Mouse (Mus musculus) midbrain, embryonic 10.5 days (tissue): ENCODE measurements at regions not wholly inside any gene's neighbourhood (a gene's known extent, or its start where the extent isn't known, plus 50 kb on each side); places are given as distances from the start of the nearest gene placed in this dataset.

Source experiments
- DNase-seq: peaks from one replicate; pipeline ENCODE4 v3.0.0-alpha.2; 2017; ENCODE audit warnings: low spot score
- H3K27ac ChIP-seq: fragments of 300-500 bp; sonication (generic); replicated peaks from 2 replicates; pipeline ENCODE4 v1.5.1; 2016; ENCODE audit warnings: mild to moderate bottlenecking
- H3K27me3 ChIP-seq: fragments of 300-500 bp; sonication (generic); 2 replicates; pipeline ENCODE4 v1.6.1; 2016; ENCODE audit warnings: low read depth, mild to moderate bottlenecking; ENCODE audit not compliant: poor library complexity, severe bottlenecking
- H3K36me3 ChIP-seq: fragments of 300-500 bp; sonication (generic); 2 replicates; pipeline ENCODE4 v1.6.1; 2016; ENCODE audit warnings: mild to moderate bottlenecking, moderate library complexity
- H3K4me1 ChIP-seq: fragments of 300-500 bp; sonication (generic); 2 replicates; pipeline ENCODE4 v1.6.1; 2016
- H3K4me3 ChIP-seq: fragments of 300-500 bp; sonication (generic); 2 replicates; pipeline ENCODE4 v1.5.1; 2016; ENCODE audit warnings: mild to moderate bottlenecking, moderate library complexity
- H3K9me3 ChIP-seq: fragments of 300-500 bp; sonication (generic); replicated peaks from 2 replicates; pipeline ENCODE4 v1.6.1; 2016; ENCODE audit warnings: mild to moderate bottlenecking
- WGBS: fragments of 180-500 bp; shearing (Covaris S2); methylation state at CpG from one replicate; pipeline ENCODE4 v1.1.7; 2016; 5-methylcytosine and 5-hydroxymethylcytosine counted together

DNA sequence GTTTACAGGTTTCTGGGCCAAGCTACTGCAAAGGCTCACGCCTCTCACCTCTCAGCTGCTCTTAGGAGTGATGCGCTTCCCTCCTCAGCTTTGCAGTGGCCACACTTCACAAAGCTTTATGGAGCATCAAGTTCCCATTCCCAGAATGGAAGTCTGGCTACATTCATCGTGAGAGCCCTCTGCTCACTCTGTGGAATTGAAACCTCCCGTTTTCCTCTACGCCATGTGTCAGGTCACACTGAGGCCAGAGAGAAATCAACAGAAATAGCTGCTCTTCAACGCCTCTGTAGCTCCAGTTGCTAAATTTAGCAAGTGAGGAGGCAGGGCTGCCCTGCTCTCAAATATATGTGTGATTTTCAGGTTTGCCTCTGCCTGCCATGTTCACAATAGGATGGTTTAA is 265.3 kb upstream of the 4930583I09Rik start:
- Histone ChIP-seq H3K36me3 (no peaks in the 10 kb centered on the region), H3K4me3 (no peak overlapping the region), H3K27ac (no peak overlapping the region), H3K27me3 (no peaks in the 10 kb centered on the region), H3K4me1 (no peaks in the 10 kb centered on the region), H3K9me3 (no peaks in the 10 kb centered on the region)
- WGBS = 89% methylated on average over 6 of the region's 6 CpGs
- DNase-seq = no peak

DNA sequence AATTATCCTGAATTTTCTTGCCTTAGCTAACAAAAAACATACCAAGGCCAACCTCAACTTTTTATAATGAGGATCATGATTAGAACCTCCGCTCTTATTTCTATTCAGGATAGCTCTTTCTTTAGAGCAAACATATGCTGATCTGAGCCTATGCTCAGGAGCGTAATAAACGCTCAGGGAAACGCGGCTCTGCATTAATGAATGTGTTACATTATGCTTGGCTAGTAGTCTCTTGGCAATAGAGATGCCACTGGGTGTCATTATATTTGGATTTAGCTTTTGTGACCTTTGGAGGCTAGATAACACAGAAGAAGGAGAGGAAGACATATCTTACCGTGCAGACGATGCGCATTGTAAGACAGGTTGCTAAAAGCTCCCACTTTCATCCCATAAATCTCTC is 246.4 kb upstream of the 4930583I09Rik start:
- Histone ChIP-seq H3K36me3 (no peaks in the 10 kb centered on the region), H3K4me3 (no peak overlapping the region), H3K4me1 (no peaks in the 10 kb centered on the region), H3K27ac (no peak overlapping the region), H3K9me3 (no peaks in the 10 kb centered on the region), H3K27me3 (no peaks in the 10 kb centered on the region)
- WGBS = 94% methylated on average over 8 of the region's 8 CpGs
- DNase-seq = no peak

DNA sequence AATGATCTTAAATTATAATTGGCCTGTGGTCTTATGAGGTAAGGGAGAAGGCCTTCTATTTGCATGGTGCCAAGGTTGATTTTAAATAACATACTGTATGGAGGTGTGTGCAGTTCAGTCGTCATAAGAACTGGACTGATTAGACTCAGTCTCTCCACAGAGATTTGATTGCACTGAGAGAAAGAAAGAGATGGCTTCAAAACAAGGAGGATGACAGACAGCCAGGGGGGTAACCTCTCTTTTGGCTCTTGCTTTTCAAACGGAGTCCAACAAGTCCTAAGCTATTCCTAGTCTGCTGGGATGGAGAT is 245.9 kb upstream of the 4930583I09Rik start:
- Histone ChIP-seq H3K27ac (no peak overlapping the region), H3K36me3 (no peaks in the 10 kb centered on the region), H3K9me3 (no peaks in the 10 kb centered on the region), H3K4me1 (no peaks in the 10 kb centered on the region), H3K4me3 (no peak overlapping the region), H3K27me3 (no peaks in the 10 kb centered on the region)
- whole genome bisulfite sequencing = 76% methylated on average over 2 of the region's 2 CpGs
- DNase-seq = no peak

DNA sequence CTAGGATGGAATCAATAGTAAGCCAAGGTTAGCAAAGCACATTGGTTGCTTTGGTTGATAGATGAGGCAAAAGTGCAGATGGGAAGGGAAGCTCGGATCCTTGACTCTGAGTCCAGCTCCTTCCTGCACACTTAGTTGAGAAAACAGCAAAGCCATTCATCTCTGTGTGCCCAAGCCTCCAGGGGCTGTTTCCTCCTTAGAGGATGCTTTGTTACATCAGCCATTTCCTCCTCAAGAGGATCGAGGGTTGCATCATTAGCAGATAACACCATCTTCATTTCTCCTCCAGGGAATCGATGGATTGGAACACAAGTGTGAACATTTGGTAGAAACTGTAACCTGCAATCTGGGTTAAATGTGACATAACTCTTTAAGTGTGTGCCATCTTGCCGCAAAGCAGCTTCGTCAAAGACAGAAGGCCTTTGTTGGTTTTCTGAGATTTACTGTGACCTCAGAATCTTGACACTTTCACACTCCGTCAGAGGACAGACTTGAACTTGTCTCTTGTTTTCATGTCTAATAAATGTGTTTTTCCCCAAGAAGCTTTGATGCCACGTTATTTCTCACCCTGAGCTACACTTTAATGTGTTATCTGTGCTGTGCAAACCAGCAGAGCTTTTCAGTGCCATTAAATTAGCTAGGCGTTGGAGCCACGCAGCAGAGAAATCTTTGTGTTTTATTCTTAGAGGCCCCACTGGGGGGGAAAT is 245.4 kb upstream of the 4930583I09Rik start:
- Histone ChIP-seq H3K4me3 (no peak overlapping the region), H3K4me1 (no peaks in the 10 kb centered on the region), H3K27me3 (no peaks in the 10 kb centered on the region), H3K9me3 (no peaks in the 10 kb centered on the region), H3K36me3 (no peaks in the 10 kb centered on the region), H3K27ac (no peak overlapping the region)
- WGBS = 89% methylated on average over 9 of the region's 9 CpGs
- DNase-seq = no peak

DNA sequence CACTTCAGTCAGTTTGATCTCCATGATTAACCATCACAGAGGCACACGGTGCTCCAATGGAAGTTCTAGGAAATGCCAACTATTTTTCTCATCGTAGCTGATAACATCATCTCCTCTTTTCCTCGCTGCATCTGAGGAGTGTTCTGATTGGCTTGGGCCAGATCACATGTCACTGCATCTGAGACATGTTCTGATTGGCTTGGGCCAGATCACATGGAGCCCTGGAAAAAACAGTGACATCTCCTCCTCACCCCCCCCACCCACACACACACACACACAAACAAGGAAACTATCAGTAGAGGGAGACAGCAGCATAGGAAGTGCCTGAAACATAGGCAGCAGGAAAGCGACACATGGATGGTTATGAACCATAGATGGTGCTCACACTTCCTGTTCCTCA is 239.0 kb upstream of the 4930583I09Rik start:
- Histone ChIP-seq H3K4me1 (no peaks in the 10 kb centered on the region), H3K27me3 (no peaks in the 10 kb centered on the region), H3K9me3 (no peaks in the 10 kb centered on the region), H3K4me3 (no peak overlapping the region), H3K27ac (no peak overlapping the region), H3K36me3 (no peaks in the 10 kb centered on the region)
- WGBS = 93% methylated on average over 4 of the region's 4 CpGs
- no peak for DNase-seq

DNA sequence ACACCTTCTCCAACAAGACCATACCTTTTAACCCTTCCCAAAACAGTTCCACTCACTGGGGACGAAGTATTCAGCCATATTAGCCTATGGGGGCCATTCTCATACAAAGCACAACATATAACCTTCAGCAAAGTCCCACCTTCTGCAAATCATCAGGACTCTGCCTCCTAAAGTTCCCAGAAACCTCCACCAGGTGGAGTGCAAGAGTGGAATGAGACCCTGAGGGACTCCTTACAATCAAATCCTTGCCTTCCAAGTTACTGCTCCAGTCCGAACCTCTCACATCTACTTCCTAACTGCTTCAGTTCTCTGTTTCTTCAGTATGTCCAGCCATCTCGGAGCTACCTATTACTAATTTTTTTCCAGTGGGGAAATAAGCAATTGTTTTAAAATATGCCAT is 235.2 kb upstream of the 4930583I09Rik start:
- Histone ChIP-seq H3K9me3 (no peaks in the 10 kb centered on the region), H3K36me3 (no peaks in the 10 kb centered on the region), H3K4me1 (no peaks in the 10 kb centered on the region), H3K4me3 (no peak overlapping the region), H3K27me3 (no peaks in the 10 kb centered on the region), H3K27ac (no peak overlapping the region)
- peak; percentile 18 for DNase-seq
- 45% methylated on average over 3 of the region's 3 CpGs for WGBS

DNA sequence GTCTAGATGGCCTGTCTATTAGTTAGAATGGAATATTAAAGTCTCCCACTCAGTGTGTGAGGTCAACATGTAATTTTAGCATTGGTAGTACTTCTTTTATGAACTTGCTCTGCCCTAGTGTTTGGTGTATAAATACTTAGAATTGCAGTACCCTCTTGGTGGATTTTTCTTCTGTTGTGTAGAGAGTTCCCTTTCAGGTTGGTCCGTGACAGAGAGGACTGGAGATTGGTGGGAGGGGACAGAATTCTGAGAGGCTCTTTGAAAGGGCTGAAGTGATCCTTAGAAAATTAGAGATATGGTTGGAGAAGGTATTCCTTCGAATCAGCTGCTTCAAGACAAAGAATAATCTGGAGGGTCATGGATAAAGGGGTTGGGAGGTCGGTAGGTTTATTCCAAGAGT is 230.3 kb upstream of the 4930583I09Rik start:
- no peak for DNase-seq
- Histone ChIP-seq H3K36me3 (no peaks in the 10 kb centered on the region), H3K9me3 (no peaks in the 10 kb centered on the region), H3K27me3 (no peaks in the 10 kb centered on the region), H3K4me1 (no peaks in the 10 kb centered on the region), H3K4me3 (no peak overlapping the region), H3K27ac (no peak overlapping the region)
- 71% methylated on average over 3 of the region's 3 CpGs for WGBS

DNA sequence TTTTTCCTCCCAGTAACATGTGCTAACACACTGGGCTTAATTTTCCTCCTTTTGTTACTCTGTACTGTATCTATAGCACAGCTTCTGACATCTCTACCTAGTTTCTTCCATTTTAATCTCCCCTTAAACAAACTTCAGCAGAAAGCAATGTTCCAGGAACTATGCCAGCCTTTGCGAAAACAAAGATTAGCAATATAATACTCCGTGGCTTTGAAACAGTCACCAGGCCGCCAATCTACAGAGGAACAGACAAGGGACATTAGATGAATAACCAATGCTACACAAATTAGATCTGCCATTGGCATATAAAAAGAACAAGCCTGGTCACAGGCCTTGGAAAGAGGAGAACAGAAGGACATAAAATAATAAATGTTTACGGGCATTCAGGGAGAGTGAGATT is 220.2 kb upstream of the 4930583I09Rik start:
- H3K36me3 ChIP-seq = no peaks in the 10 kb centered on the region
- H3K4me1 ChIP-seq = no peaks in the 10 kb centered on the region
- no peak for DNase-seq
- 94% methylated on average over 4 of the region's 4 CpGs for WGBS
- no peaks in the 10 kb centered on the region for H3K27me3 ChIP-seq
- H3K27ac ChIP-seq = no peak overlapping the region
- no peaks in the 10 kb centered on the region for H3K9me3 ChIP-seq
- H3K4me3 ChIP-seq = no peak overlapping the region

DNA sequence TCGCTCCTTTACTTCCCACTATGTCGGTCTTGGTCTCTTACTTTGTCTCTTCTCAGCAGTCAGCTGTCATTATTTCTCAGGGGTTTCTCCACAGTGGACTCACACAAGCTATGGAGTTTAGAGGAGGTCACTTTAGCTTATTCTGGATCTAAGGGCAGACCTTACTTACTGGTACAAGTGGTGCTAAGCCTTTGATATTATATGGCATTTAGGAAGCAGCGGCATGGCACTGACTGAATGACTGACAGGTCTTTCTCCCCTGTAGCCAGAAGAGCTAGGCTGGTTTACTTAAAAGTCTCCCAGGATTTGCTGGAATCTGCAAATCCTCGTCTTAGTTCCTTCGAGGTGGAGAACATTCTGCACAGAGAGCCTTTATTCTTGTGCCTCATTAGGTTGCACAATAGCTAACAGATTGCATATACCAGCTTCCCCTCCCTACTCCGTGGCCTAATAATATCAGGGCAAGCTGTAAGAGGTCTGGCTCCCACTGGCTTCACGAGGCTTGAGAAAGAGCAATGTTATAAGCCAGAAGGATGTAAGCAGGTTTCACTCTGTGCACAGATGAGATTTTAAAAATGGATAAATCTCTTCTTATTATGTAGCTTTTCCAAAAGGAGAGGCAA is 214.1 kb upstream of the 4930583I09Rik start:
- Histone ChIP-seq H3K9me3 (no peaks in the 10 kb centered on the region), H3K27me3 (no peaks in the 10 kb centered on the region), H3K36me3 (no peaks in the 10 kb centered on the region), H3K4me1 (peaks cover 8% of the 10 kb centered on the region; the same call in 1 of the 2 replicates), H3K27ac (no peak overlapping the region), H3K4me3 (no peak overlapping the region)
- DNase-seq = no peak
- 62% methylated on average over 7 of the region's 7 CpGs for WGBS

DNA sequence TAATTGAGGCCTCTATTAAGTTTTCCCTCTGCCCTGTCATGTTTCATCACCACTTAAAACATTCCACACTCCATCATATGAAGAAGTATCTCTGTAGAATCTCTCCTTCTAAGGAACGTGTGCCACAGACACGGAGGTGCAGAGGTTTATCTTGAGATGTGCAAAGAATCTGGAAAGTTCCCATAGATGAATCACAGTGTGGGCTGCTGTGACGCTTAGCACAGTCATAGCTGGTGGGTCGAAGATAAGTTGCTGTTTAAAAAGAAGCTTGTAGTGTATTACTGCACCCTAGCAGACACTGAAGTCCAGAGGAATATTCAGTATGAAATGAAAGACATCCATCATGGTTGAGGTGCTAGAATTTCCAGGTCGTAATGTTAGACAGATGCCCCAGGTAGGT is 179.9 kb upstream of the 4930583I09Rik start:
- WGBS = 91% methylated on average over 5 of the region's 5 CpGs
- Histone ChIP-seq H3K4me1 (no peaks in the 10 kb centered on the region), H3K36me3 (no peaks in the 10 kb centered on the region), H3K9me3 (no peaks in the 10 kb centered on the region), H3K27ac (no peak overlapping the region), H3K4me3 (no peak overlapping the region), H3K27me3 (no peaks in the 10 kb centered on the region)
- DNase-seq = no peak

DNA sequence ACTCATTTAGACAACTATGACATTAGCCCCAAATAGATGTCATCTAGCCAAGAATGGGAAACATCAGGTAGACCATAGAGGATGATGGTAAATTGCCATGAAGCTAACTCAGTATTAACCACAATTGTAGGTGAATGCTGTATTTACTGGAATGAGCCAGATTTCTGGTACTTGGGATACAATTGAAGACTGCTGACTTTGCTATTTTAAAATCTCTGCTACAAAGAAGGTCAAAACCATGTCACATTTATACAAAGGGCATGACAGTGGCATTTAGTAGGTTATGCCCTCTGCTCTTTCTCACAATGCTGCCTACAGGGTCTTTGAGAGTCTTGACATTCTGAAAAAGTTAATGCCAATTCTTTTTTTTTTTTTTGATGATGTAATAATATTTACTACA is 178.8 kb upstream of the 4930583I09Rik start:
- Histone ChIP-seq H3K9me3 (no peaks in the 10 kb centered on the region), H3K27ac (no peak overlapping the region), H3K36me3 (no peaks in the 10 kb centered on the region), H3K27me3 (no peaks in the 10 kb centered on the region), H3K4me3 (no peak overlapping the region), H3K4me1 (no peaks in the 10 kb centered on the region)
- no peak for DNase-seq

DNA sequence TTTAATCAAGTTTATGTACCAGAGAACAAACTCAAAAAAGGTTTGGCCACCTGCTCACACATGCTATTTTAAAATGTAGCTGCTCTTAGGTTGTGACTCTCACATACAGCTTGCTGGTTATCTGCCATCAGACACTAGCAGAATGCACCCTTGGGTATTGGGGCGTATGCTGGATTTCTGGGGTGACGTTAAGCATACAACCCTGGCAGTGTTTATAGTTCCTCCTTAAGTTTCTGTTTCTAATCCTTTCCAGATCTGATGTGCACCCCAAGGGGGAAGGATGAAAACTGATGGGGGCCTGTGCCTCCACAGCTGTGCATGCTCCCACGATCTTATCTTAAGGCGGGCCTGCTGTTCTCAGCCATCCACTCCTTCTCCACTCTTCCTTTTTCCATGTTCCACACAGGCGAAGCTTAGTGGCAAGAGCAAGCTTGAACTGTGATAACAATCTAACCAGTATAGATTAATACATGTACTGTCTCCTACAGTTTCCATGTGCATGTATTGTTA is 164.8 kb upstream of the 4930583I09Rik start:
- H3K36me3 ChIP-seq = no peaks in the 10 kb centered on the region
- H3K9me3 ChIP-seq = no peaks in the 10 kb centered on the region
- WGBS = 83% methylated on average over 5 of the region's 5 CpGs
- DNase-seq = no peak
- H3K4me1 ChIP-seq = no peaks in the 10 kb centered on the region
- H3K4me3 ChIP-seq = no peak overlapping the region
- no peaks in the 10 kb centered on the region for H3K27me3 ChIP-seq
- no peak overlapping the region for H3K27ac ChIP-seq

DNA sequence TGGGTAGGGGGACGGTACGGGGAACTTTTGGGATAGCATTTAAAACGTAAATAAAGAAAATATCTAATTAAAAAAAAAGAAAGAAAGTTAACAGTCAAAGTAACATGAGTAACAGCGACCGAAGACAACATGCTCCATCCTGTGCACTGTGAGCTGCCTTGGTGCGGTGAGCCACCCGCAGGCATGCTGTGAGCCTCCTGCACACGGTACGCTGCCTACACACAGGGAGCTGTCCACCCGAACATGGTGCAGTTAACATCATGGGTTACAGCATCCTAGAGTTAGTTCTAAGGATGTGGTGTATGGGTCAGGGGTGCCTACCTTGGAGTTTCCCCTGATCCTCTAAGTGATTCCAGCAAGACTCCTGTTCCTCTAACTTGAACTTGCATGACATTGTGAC is 158.6 kb upstream of the 4930583I09Rik start:
- H3K4me1 ChIP-seq = no peaks in the 10 kb centered on the region
- no peaks in the 10 kb centered on the region for H3K27me3 ChIP-seq
- H3K4me3 ChIP-seq = no peak overlapping the region
- 94% methylated on average over 10 of the region's 10 CpGs for WGBS
- no peak overlapping the region for H3K27ac ChIP-seq
- no peaks in the 10 kb centered on the region for H3K36me3 ChIP-seq
- H3K9me3 ChIP-seq = no peaks in the 10 kb centered on the region; the same call in 1 of the 2 replicates
- DNase-seq = no peak
